Mouse (Mus musculus): ENCODE measurements at regions not wholly inside any gene's neighbourhood (a gene's known extent, or its start where the extent isn't known, plus 50 kb on each side); places are given as distances from the start of the nearest gene placed in this dataset.

GRCm38 (mm10) chr7:129066891-129067290 is 189.9 kb upstream of the Plpp4 start:
- TF ChIP-seq EP300 (IDR thresholded peaks at IDR 0.05; ENCODE audit: low read depth) (no peak), CTCF (IDR thresholded peaks at IDR 0.05; ENCODE audit: low read depth) (no peak)
